34 mouse cellular contexts compared by ENCODE assay signal in the genomic region with DNA sequence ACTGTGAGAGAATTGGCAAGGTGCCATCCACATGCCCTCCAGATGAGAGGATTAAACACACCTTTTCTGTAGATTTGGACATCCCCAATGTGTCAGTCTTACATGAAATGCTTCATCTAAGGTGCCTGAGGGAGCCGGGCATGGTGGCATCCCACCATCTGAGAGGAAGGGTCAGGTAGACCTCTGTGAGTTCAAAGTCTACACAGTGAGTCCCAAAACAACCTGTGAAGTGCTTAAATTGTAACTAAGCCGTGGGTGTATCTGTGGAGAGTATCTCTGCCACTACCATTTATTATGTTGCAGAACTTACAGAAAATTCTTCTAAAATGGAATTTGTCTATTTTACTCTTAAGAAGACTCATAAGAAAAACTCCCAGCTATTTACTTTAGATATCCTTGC. TPM values are rescaled to one million over a fixed set of nuclear protein-coding genes. Genes with fewer than 3 reads are reported as not detected.
DNase-seq lines count a peak whose midpoint lies in the region; ATAC-seq and TF ChIP-seq lines count a peak whose summit lies in the region.
"Had no signal": no experiment of that assay in that cellular context is flagged by ENCODE, and none has a peak within 500 bp of the region (broad histone marks: within the 10 kb centered on the region; RNA-seq: fewer than 3 reads in every experiment).

No protein-coding gene starts in this region.

- H3K27me3 ChIP-seq in kidney, adult 2 months (replicated peaks; ENCODE audit: control insufficient read depth, insufficient read depth, low read length), result no peaks in the 10 kb centered on the region
- no peaks in the 10 kb centered on the region for H3K27me3 ChIP-seq in heart, embryonic 12.5 days (replicated peaks)
- H3K27me3 ChIP-seq: embryonic facial prominence, embryonic 15.5 days; forebrain, embryonic 13.5 days; hindbrain, embryonic 13.5 days; midbrain, embryonic 13.5 days; neural tube, embryonic 13.5 days; stomach, embryonic 15.5 days had no signal

- WGBS in kidney, adult 2 months, result 53% methylated on average over 2 of the region's 2 CpGs
- 76% methylated on average over 2 of the region's 2 CpGs for WGBS in heart, embryonic 12.5 days

- peaks cover 11% of the 10 kb centered on the region; the same call in 1 of the 2 replicates for H3K4me1 ChIP-seq in kidney, adult 2 months (ENCODE audit: control insufficient read depth, insufficient read depth, low read length)
- H3K4me1 ChIP-seq in heart, embryonic 12.5 days (replicated peaks), result no peaks in the 10 kb centered on the region
- H3K4me1 ChIP-seq: embryonic facial prominence, embryonic 10.5 days; embryonic facial prominence, embryonic 15.5 days; forebrain, embryonic 13.5 days; hindbrain, embryonic 13.5 days; midbrain, embryonic 13.5 days; neural tube, embryonic 13.5 days; stomach, embryonic 15.5 days had no signal

- no peak overlapping the region for H3K27ac ChIP-seq in kidney, adult 2 months (ENCODE audit: insufficient read depth, low read depth, low read length)
- H3K27ac ChIP-seq in heart, embryonic 12.5 days (ENCODE audit: poor library complexity, severe bottlenecking), result no peak overlapping the region
- H3K27ac ChIP-seq: embryonic facial prominence, embryonic 10.5 days; embryonic facial prominence, embryonic 15.5 days; forebrain, embryonic 13.5 days; hindbrain, embryonic 13.5 days; macrophage; midbrain, embryonic 13.5 days; neural tube, embryonic 13.5 days; stomach, embryonic 15.5 days had no signal

- no peaks in the 10 kb centered on the region for H3K9me3 ChIP-seq in heart, embryonic 12.5 days (replicated peaks)
- H3K9me3 ChIP-seq: embryonic facial prominence, embryonic 10.5 days; embryonic facial prominence, embryonic 15.5 days; forebrain, embryonic 13.5 days; hindbrain, embryonic 13.5 days; midbrain, embryonic 13.5 days; neural tube, embryonic 13.5 days; stomach, embryonic 15.5 days had no signal

- peak; percentile 67 for DNase-seq in kidney, adult 2 months
- no peak for DNase-seq in kidney, adult 11 months
- peak; percentile 10 to 14 for DNase-seq in right cerebral cortex, adult 2 months (ENCODE audit: low spot score in 2 of 2)
- DNase-seq in right cerebral cortex, postnatal 10 days (ENCODE audit: low spot score in 2 of 2), result no peak
- DNase-seq in kidney, postnatal 25 days, result peak; percentile 36 to 47
- DNase-seq: adrenal gland, postnatal 14 days; cerebellum, adult 2 months; cerebellum, postnatal 25 days; gastrocnemius, postnatal 25 days; heart, adult 18-20 months; heart, postnatal 4 days; layer of hippocampus, adult 9-11 months; liver; lung, adult 18-20 months; lung, postnatal 10 days; right cerebral cortex, postnatal 14 days; thymus, adult 2 months; thymus, postnatal 4 days had no signal

- H3K4me3 ChIP-seq in kidney, adult 2 months (ENCODE audit: insufficient read depth, low read depth, low read length), result no peak overlapping the region
- H3K4me3 ChIP-seq in heart, embryonic 12.5 days, result no peak overlapping the region
- H3K4me3 ChIP-seq: embryonic facial prominence, embryonic 10.5 days; embryonic facial prominence, embryonic 15.5 days; forebrain, embryonic 13.5 days; hindbrain, embryonic 13.5 days; midbrain, embryonic 13.5 days; neural tube, embryonic 13.5 days; stomach, embryonic 15.5 days had no signal

- peaks cover 7% of the 10 kb centered on the region for H3K36me3 ChIP-seq in kidney, adult 2 months (ENCODE audit: control insufficient read depth, insufficient read depth, low read length)
- peaks cover 14% of the 10 kb centered on the region for H3K36me3 ChIP-seq in heart, embryonic 12.5 days
- H3K36me3 ChIP-seq: stomach, embryonic 15.5 days had no signal

- no peak for TF ChIP-seq CTCF in kidney, adult 2 months (conservative IDR thresholded peaks at IDR 0.05; ENCODE audit: insufficient read depth, insufficient read length, low read depth, low read length)

- H3K9ac ChIP-seq in heart, embryonic 12.5 days, result no peak overlapping the region
- H3K9ac ChIP-seq: embryonic facial prominence, embryonic 15.5 days; forebrain, embryonic 13.5 days; hindbrain, embryonic 13.5 days; midbrain, embryonic 13.5 days; neural tube, embryonic 13.5 days; stomach, embryonic 15.5 days had no signal

- no peak for ATAC-seq in granulocyte monocyte progenitor cell, adult 5-6 weeks (replicated peaks; ENCODE audit: poor library complexity, severe bottlenecking)
- ATAC-seq in heart, embryonic 12.5 days (ENCODE audit: insufficient number of reproducible peaks, low FRiP score), result no peak
- ATAC-seq: CD4-positive, CD25-positive, alpha-beta regulatory T cell, adult 4 months; forebrain, embryonic 13.5 days; intestine, postnatal 0 days; midbrain, embryonic 13.5 days had no signal

- no peak for TF ChIP-seq POLR2A in kidney, adult 2 months (IDR thresholded peaks at IDR 0.05; ENCODE audit: low read depth, low read length)

- no peak overlapping the region for H3K4me2 ChIP-seq in heart, embryonic 12.5 days
- H3K4me2 ChIP-seq: embryonic facial prominence, embryonic 15.5 days; forebrain, embryonic 13.5 days; heart, embryonic 11.5 days; hindbrain, embryonic 13.5 days; midbrain, embryonic 13.5 days; neural tube, embryonic 13.5 days; stomach, embryonic 15.5 days had no signal

RNA-seq across cellular contexts. Expression of a gene that starts 1.1 kb away (rescaled TPM):
- polyA plus RNA-seq in kidney, adult 2 months (2012; rRNA removed), result 0.34 and 0.39 TPM in 2 replicates
- 0.21 TPM in 1 of 2 replicates, not detected in the other for total RNA-seq in granulocyte monocyte progenitor cell, adult 5-6 weeks (2014; fragmentation: Nextera tagmentation)
- 0.93 TPM in 1 of 2 replicates, not detected in the other for total RNA-seq in granulocyte monocyte progenitor cell, adult 5-6 weeks (2017)
- not detected in 2 replicates for polyA plus RNA-seq in heart, embryonic 12.5 days (2016; fragmentation: Nextera tagmentation; extraction: Ambion mirVana)
- total RNA-seq: gastrocnemius, adult 18-20 months had no signal
- polyA plus RNA-seq: embryonic facial prominence, embryonic 10.5 days; embryonic facial prominence, embryonic 15.5 days; heart, embryonic 11.5 days; heart, postnatal 0 days; intestine, postnatal 0 days; limb, embryonic 11.5 days; macrophage; stomach, embryonic 15.5 days had no signal

RNA-seq across cellular contexts. Expression of a gene that starts 25.7 kb away (rescaled TPM):
- 277 and 335 TPM in 2 replicates for polyA plus RNA-seq in kidney, adult 2 months (2012; rRNA removed)
- total RNA-seq in granulocyte monocyte progenitor cell, adult 5-6 weeks (2014; fragmentation: Nextera tagmentation), result 106 and 109 TPM in 2 replicates
- total RNA-seq in granulocyte monocyte progenitor cell, adult 5-6 weeks (2017), result 107 and 114 TPM in 2 replicates
- 226 TPM in 2 replicates for polyA plus RNA-seq in heart, embryonic 12.5 days (2016; fragmentation: Nextera tagmentation; extraction: Ambion mirVana)

RNA-seq across cellular contexts. Expression of a gene that starts 25.8 kb away (rescaled TPM):
- polyA plus RNA-seq in kidney, adult 2 months (2012; rRNA removed), result 24.3 and 24.7 TPM in 2 replicates
- 5.9 and 6.6 TPM in 2 replicates for total RNA-seq in granulocyte monocyte progenitor cell, adult 5-6 weeks (2014; fragmentation: Nextera tagmentation)
- 7.8 and 8.7 TPM in 2 replicates for total RNA-seq in granulocyte monocyte progenitor cell, adult 5-6 weeks (2017)
- 17.9 and 18.7 TPM in 2 replicates for polyA plus RNA-seq in heart, embryonic 12.5 days (2016; fragmentation: Nextera tagmentation; extraction: Ambion mirVana)

Comparison
In these comparisons a context has a peak if more than half of its experiments do, and no peak if none do; other contexts are left out.
1. DNase-seq: peak in kidney, adult 2 months (single experiment), right cerebral cortex, adult 2 months (2 of 2) and kidney, postnatal 25 days (2 of 2); none in kidney, adult 11 months (single experiment) and right cerebral cortex, postnatal 10 days (0 of 2).